Mouse (Mus musculus): ENCODE measurements around the gene Cdk15.

The Cdk15 gene

DNA sequence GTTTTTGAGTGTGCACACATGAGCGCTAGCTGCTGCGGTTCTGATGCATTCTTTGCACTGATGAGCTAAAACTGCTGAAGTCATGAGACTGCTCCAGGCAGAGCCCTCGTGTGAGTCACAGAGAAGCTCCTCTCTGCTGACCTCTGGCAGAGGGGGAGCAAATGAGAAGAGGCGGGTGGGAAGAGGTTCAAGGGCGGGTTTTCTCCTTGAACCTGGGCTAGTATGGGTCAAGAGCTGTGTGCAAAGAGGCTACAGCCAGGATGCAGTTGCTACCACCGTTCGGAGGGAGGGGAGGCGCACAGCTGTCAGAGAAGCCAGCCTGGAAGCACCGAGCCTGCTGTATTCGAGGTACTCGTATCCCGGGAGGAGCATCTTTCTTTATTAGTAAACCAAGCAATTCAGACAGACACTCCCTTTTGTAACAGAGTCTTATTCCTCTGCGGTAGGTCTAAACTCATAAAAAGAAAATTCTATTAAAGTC, at the start of gene Cdk15:
TSS of gene Cdk15 (plus strand) at position 156 of the 481 bp plus-strand sequence.
- DNase-seq (ENCODE audit: low read depth): no peak

- DNase-seq (ENCODE audit: low read depth): no peak
Observed at GRCm38 (mm10) chr1:59208331-59208730, 48.4 kb upstream of the Cdk15 start.

DNA sequence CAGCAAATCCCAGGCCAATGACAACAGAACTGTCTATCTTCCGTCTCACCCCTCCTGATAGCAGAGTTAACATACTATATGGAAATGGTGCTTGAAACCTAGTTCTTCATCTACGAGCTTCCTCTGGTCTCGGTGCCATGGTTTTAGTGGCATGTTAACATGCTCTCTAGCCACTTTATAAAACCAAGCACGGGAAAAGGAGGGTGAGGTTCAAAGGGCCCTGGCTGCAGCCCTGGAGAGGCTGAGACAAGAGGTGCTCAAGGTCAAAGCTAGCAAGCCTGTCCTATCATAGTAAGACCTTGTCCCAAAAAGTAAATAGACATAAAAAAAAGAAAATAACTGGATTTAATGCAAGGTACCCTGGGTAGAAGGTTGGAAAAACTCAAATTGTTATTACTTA, 45.1 kb upstream of the Cdk15 start:
- DNase-seq (ENCODE audit: low read depth): no peak

DNA sequence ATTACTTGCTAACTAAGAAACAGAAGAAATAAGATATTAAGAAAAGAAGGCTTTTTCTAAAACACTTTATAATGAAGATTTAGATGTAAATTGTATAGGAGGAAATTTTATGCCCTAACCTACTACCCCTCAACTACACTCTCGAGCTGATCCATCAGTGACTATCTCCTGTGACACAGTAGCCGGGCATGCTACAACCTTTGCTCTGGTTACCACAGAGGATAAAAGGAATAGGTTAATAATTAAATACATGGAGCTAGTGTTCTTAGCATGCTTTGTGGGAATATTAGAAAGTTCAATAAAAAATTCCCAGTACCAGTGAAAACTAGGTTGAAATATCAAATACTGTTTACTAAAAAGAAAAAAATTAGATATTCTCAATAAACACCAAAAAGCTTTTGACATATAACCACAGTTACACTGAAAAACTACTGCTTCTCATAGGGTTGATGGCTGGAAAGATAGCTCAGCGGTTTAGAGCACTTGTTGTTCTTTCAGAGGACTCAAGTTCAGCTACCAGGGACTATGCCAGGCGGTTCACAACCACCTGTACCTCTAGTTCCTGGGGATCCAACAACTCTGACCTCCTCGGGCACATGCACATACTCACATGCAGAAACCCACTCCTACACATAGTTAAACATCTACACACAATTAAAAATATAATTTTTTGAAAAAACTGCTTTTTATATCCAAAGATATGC, 44.5 kb upstream of the Cdk15 start:
- DNase-seq (ENCODE audit: low read depth): no peak

DNA sequence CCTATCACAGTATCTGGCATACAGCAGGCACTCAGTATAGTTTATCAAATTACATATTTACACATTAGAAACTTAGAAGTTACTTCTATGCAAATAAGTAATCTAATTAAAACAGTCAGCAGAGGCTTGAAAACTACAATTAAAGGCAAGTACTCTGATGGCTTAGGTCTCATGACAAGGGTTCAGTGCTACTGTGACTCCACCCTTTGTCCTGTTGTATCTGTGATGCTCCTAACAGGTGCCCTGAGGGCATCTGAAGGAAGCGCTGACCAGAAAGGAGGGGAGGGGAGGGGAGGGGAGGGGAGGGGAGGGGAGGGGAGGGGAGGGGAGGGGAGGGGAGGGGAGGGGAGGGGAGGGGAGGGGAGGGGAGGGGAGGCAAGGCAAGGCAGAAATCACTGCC, 43.8 kb upstream of the Cdk15 start:
- DNase-seq (ENCODE audit: low read depth): no peak

- no peak for DNase-seq (ENCODE audit: low read depth)
Observed at GRCm38 (mm10) chr1:59215446-59215845, 41.3 kb upstream of the Cdk15 start.

DNA sequence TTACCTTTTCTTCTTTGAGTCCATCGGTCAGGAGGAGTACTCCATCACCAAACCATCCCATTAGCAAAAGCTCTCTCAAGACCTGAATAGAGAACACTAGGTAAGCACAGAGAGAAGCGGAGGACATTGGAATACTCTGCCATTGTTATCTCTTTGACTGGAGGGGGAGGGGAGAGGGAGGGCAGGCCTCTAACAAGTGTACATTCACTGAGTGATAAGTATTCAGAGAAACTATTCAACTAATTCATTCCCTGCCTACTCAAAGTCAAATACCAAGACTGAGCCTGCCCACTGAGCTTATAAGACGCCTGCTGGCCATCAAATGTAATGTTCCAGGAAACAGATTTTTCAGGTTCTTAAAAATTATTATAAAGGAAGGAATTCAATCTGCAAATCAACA, 36.3 kb upstream of the Cdk15 start:
- DNase-seq (ENCODE audit: low read depth): no peak

DNA sequence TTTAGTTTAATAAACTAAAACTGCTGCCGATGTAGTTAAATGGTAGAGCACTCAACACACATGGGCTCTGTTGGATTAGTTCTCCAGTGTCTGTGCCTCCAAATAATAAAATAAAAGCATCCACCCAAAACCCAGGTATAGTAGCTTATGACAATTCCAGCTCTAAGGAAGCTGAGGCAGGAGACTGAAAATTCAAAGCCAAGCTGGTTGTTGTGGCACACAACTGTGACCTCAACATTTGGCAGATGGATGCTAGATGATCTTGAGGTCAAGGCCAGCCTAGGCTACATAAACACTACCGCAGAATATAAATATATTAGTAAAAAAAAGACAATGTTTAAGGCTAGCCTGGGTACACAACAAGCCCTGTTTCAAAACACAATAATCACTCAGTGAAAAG, 35.1 kb upstream of the Cdk15 start:
- DNase-seq (ENCODE audit: low read depth): no peak

DNA sequence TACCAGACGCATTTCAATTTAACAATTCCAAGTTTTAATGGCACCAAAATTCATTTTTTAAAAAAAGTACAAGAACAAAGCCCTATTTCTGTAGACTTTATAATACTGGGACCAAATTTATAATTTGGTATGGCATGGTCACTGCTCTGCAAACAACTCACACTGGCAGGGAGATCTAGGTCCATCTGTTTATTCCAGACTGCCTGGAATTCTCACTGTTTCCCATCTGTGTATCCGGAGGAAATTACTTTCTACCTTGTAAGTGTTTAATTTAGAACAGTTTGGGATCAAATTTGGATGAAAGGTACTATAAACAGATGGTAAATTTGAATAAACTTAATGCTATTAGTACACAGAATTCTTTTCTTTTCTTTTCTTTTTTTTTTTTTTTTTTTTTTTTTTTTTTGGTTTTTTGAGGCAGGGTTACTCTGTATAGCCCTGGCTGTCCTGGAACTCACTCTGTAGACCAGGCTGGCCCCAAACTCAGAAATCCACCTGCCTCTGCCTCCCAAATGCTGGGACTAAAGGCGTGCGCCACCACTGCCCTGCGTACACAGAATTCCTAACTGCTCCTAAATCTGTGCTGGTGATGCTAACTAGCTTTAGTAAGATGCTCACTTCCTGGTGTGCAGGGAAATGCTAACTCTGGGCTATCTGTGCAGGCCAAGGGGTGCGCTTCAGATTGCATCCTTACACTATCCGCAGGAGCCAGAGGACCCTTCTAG, 34.4 kb upstream of the Cdk15 start:
- no peak for DNase-seq (ENCODE audit: low read depth)

GRCm38 (mm10) chr1:59228552-59228951, 28.2 kb upstream of the Cdk15 start:
- no peak for DNase-seq (ENCODE audit: low read depth)

DNA sequence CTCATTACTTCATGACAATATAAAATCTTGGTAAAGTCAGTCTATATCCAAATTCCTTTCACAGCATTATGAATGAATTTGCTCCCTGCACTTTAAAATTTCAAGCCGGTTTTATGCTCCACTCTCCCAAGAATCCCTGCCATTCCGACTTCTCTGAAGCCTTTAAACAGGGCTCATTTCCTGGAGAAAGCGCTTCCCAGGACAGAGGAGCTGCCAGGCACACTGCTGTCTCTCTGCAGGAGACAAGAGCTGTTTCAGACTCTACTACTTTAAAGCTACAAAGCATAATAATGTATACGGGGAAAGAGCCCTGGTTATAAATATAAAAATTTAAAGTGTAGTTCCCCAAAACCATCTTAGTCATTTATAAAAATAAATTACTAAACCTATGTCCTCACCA, 27.5 kb upstream of the Cdk15 start:
- DNase-seq (ENCODE audit: low read depth): no peak

- DNase-seq (ENCODE audit: low read depth): peak; percentile 98
Observed at GRCm38 (mm10) chr1:59236856-59237441, 19.8 kb upstream of the Cdk15 start, which contains the start of gene Als2. TSS of gene Als2 (minus strand) at chr1:59237231.

DNA sequence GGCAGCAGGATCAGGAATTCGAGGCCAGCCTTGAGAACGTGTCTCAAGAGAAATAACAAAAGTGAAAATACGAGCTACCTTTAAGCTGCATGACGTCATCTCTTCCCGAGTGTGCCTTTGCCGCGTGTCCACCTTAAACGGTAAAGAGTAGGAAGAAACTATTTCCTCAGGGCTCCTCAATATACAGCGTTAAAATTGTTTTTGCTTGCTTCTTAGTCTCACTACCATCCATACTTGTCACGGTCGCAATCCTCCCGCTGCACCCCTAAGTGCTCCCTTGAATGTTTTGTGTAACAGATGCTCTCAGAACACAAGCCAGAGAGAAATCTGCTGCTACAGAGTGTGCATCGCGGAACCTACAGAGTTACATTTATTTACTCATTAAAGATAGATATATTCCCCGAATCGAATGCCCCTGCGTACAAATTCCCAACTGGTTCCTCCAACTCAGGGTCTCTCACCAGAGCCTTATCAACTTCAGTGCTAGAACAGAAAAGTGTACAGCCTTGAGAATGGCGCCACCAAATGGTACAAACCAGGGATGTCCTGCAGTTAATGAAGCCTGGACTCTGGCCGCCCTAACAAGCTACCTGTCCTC, 19.0 kb upstream of the Cdk15 start:
- DNase-seq (ENCODE audit: low read depth): peak; percentile 89

- peak; percentile 23 for DNase-seq (ENCODE audit: low read depth)
Observed at GRCm38 (mm10) chr1:59243770-59244169, 12.9 kb upstream of the Cdk15 start.

DNA sequence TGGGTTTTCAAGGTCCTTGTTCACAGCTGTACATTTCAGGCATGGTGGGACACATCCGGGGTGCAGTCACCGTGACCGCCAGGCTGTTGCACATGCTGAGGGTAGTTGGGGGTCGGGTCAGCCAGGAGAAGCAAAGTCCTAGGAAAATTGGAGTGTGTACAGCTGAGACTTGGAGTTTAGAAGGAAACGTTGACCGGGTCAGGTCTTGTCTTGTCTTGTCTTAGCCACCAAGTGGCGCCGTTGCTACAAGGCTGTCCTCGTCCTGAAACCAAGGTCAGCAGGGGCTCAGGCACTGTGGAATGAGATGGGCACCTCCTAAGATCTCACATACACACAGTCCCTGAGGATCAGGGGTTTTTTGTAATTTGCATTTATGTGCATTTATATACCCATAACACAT, 9.1 kb upstream of the Cdk15 start:
- peak; percentile 62 for DNase-seq (ENCODE audit: low read depth)

DNA sequence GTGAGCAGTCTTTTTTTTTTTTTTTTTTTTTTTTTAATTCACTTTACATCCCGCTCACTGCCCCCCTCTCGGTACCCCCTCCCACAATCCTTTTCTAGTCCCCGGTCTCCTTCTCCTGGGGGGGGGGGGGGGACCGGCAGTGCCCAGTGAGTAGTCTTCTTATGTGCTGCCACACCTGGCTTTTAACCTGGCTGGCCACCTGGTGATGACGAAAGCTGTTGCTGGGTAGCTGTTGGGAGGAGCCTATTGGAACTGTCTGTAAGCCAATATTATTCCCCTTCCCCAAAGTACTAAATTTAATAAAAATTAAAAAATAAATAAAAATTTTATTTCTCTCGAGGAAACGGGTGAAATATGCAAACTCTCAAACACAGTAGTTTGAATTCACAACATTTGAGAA, 3.9 kb upstream of the Cdk15 start:
- no peak for DNase-seq (ENCODE audit: low read depth)

DNA sequence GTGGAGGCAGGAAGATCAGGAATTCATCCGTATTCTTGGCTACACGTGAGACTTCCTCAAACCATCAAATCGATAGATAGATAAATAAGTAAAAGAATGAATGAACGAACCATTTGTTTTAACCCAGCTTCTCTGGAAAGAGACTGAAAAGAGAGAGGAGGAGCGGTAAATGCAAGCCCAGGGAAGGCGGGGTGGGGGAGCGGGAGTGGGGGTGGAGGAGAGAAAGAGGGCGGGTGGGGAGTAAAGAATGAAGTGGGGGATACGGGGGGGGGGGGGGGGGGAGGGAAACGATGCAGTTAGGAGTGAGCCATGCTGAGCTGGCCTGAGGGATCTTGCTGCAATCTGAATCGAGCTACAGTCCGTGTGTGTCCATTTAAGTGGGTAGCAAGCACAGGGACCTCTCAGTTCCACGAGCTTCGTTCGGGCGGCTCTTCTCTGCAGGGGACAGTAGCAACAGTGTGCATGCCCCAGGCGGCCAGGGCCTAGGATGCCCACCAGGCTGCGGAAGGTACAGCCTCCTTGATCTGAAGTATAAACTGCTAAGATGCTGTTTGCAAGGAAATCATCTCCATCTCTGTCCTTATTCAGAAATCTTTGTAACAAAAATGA, 3.3 kb upstream of the Cdk15 start:
- DNase-seq (ENCODE audit: low read depth): no peak

- no peak for DNase-seq (ENCODE audit: low read depth)
Observed at GRCm38 (mm10) chr1:59257736-59258135, 1.0 kb downstream of the Cdk15 start.

DNA sequence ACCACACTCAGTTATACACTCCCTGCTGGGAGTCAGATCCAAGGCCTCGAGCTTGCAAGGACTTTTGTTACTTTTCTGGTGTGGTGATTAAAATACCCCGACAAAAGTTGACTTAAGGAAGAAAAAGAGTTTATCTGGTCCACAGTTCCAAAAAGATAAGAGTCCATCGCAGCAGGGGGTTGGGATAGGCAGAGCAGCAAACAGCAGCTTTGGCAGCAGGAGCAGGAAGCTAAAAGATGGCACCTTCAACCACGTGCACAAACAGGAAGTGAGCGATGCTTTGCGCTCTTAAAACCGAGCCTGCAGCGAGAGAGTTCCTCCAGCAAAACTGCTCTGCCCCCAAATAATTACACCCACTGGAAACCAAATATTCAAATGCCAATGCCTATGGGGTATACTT, 12.2 kb downstream of the Cdk15 start:
- DNase-seq (ENCODE audit: low read depth): peak; percentile 21

DNA sequence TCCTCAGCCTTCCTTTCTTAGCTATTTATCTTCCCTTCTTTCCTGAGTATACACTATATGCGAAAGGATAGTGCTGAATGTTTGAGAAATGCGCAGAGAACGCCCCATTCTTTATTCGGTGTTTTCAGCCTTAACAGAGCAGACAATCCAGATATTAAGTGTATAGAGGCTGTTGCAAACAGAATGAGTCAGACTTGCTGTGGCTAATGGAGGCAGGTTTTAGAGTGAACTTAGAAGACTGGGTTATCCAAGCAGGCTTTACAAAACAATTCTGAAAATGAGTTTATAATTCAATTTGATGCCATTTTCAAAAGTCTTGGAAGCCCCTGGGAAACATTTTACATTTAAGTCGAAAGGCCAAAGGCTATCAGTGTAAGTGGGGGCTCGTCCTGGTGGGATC, 12.8 kb downstream of the Cdk15 start:
- DNase-seq (ENCODE audit: low read depth): no peak

GRCm38 (mm10) chr1:59269951-59270689, 13.4 kb downstream of the Cdk15 start:
- no peak for DNase-seq (ENCODE audit: low read depth)

GRCm38 (mm10) chr1:59272189-59272588, 15.5 kb downstream of the Cdk15 start:
- DNase-seq (ENCODE audit: low read depth): no peak

Data from 416B (cell line).